Mouse (Mus musculus) bone marrow macrophage, adult 2 months (primary cell): ENCODE data around the gene Dbil5.

Experiments used
- CTCF ChIP-seq: IDR thresholded peaks from 2 replicates; pipeline ENCODE4 v1.5.1; 2012; ENCODE audit warnings: low read depth, mild to moderate bottlenecking, low read length, moderate library complexity
- POLR2A ChIP-seq: IDR thresholded peaks from 2 replicates; pipeline ENCODE4 v1.6.1; 2012; ENCODE audit warnings: mild to moderate bottlenecking, low read depth, low read length, borderline replicate concordance

- peak; percentile 74 for TF ChIP-seq CTCF
- TF ChIP-seq POLR2A, result 0 out of 2 replicates have a peak, but pooled peaks have one; percentile 69
Observed at GRCm38 (mm10) chr11:76217390-76217800, at the start of gene Dbil5, which contains the start of gene Gemin4.
